Mouse (Mus musculus) heart, postnatal 0 days (tissue): ENCODE measurements at regions not wholly inside any gene's neighbourhood (a gene's known extent, or its start where the extent isn't known, plus 50 kb on each side); places are given as distances from the start of the nearest gene placed in this dataset.

Source experiments
- CTCF ChIP-seq: IDR thresholded peaks from 2 replicates; pipeline ENCODE4 v1.5.1; 2016; ENCODE audit warnings: antibody characterized with exemption, control low read depth, low read depth
- EP300 ChIP-seq: IDR thresholded peaks from 2 replicates; pipeline ENCODE4 v1.6.1; 2016; ENCODE audit warnings: antibody characterized with exemption, low read depth

GRCm38 (mm10) chr5:100309807-100310165, 106.2 kb downstream of the Sec31a start:
- TF ChIP-seq EP300 = no peak
- TF ChIP-seq CTCF = no peak
